Comparison of ENCODE assay signal across 11 mouse cellular contexts in genomic region chr11:34046767-34047541, GRCm38 (mm10). TPM values are rescaled to one million over a fixed set of nuclear protein-coding genes. Genes with fewer than 3 reads are reported as not detected.
DNase-seq lines count a peak whose midpoint lies in the region; ATAC-seq and TF ChIP-seq lines count a peak whose summit lies in the region.
"Had no signal": no experiment of that assay in that cellular context is flagged by ENCODE, and none has a peak within 500 bp of the region (broad histone marks: within the 10 kb centered on the region; RNA-seq: fewer than 3 reads in every experiment).

Lcp2 (plus strand) TSS chr11:34046920.

- no peak for ATAC-seq in intestine, embryonic 16.5 days
- no peak for ATAC-seq in intestine, embryonic 15.5 days
- ATAC-seq in activated CD4-positive, CD25-positive, alpha-beta regulatory T cell, adult 4 months = peak; percentile 64
- no peak for ATAC-seq in liver, embryonic 15.5 days (ENCODE audit: insufficient read depth)
- ATAC-seq in stomach, postnatal 0 days (ENCODE audit: low FRiP score, low TSS enrichment) = no peak
- ATAC-seq in kidney, embryonic 16.5 days (ENCODE audit: low FRiP score, low TSS enrichment) = no peak

- H3K4me1 ChIP-seq in intestine, embryonic 16.5 days (ENCODE audit: control insufficient read depth, insufficient read depth, low read length) = no peaks in the 10 kb centered on the region
- H3K4me1 ChIP-seq in intestine, embryonic 15.5 days (replicated peaks) = no peaks in the 10 kb centered on the region
- H3K4me1 ChIP-seq in liver, embryonic 15.5 days (replicated peaks) = no peaks in the 10 kb centered on the region
- H3K4me1 ChIP-seq in stomach, postnatal 0 days (replicated peaks; ENCODE audit: control insufficient read depth, insufficient read depth) = no peaks in the 10 kb centered on the region
- H3K4me1 ChIP-seq in kidney, embryonic 16.5 days (ENCODE audit: insufficient read depth, low read length) = no peaks in the 10 kb centered on the region
- H3K4me1 ChIP-seq: hindbrain, embryonic 15.5 days had no signal

- no peak within 1 kb of the TSS for H3K4me2 ChIP-seq in intestine, embryonic 16.5 days (ENCODE audit: low read depth, low read length)
- no peak within 1 kb of the TSS for H3K4me2 ChIP-seq in intestine, embryonic 15.5 days (replicated peaks)
- peak within 1 kb of the TSS; percentile 13; the same call in 1 of the 2 replicates for H3K4me2 ChIP-seq in liver, embryonic 15.5 days
- H3K4me2 ChIP-seq in stomach, postnatal 0 days (replicated peaks; ENCODE audit: low read depth) = no peak within 1 kb of the TSS
- H3K4me2 ChIP-seq in kidney, embryonic 16.5 days (replicated peaks; ENCODE audit: low read depth, low read length) = no peak within 1 kb of the TSS
- H3K4me2 ChIP-seq: hindbrain, embryonic 15.5 days had no signal

- H3K27ac ChIP-seq in intestine, embryonic 16.5 days (ENCODE audit: low read length) = no peak within 1 kb of the TSS; the same call in 1 of the 2 replicates
- no peak within 1 kb of the TSS for H3K27ac ChIP-seq in intestine, embryonic 15.5 days
- peak within 1 kb of the TSS; percentile 24; the same call in 1 of the 2 replicates for H3K27ac ChIP-seq in liver, embryonic 15.5 days (replicated peaks)
- 0 out of 2 replicates have a peak within 1 kb of the TSS, but pooled peaks have one; percentile 13 for H3K27ac ChIP-seq in stomach, postnatal 0 days (replicated peaks)
- H3K27ac ChIP-seq in kidney, embryonic 16.5 days (ENCODE audit: low read length) = no peak within 1 kb of the TSS
- H3K27ac ChIP-seq: hindbrain, embryonic 15.5 days had no signal

- 83% methylated on average over 6 of the region's 6 CpGs for WGBS in intestine, embryonic 16.5 days
- WGBS in intestine, embryonic 15.5 days = 72% methylated on average over 6 of the region's 6 CpGs
- 26% methylated on average over 6 of the region's 6 CpGs for WGBS in liver, embryonic 15.5 days (ENCODE audit: insufficient replicate concordance)
- WGBS in stomach, postnatal 0 days = 73% methylated on average over 6 of the region's 6 CpGs
- 83% methylated on average over 6 of the region's 6 CpGs for WGBS in kidney, embryonic 16.5 days

- no peaks in the 10 kb centered on the region for H3K36me3 ChIP-seq in intestine, embryonic 16.5 days (ENCODE audit: control insufficient read depth, insufficient read depth, low read length)
- no peaks in the 10 kb centered on the region for H3K36me3 ChIP-seq in intestine, embryonic 15.5 days
- no peaks in the 10 kb centered on the region for H3K36me3 ChIP-seq in liver, embryonic 15.5 days (replicated peaks)
- H3K36me3 ChIP-seq in stomach, postnatal 0 days (ENCODE audit: control insufficient read depth, insufficient read depth, low read length) = no peaks in the 10 kb centered on the region
- no peaks in the 10 kb centered on the region for H3K36me3 ChIP-seq in kidney, embryonic 16.5 days (ENCODE audit: insufficient read depth, low read length)
- H3K36me3 ChIP-seq: hindbrain, embryonic 15.5 days had no signal

- peak within 1 kb of the TSS; percentile 18; the same call in 1 of the 2 replicates for H3K4me3 ChIP-seq in intestine, embryonic 16.5 days (ENCODE audit: low read length)
- H3K4me3 ChIP-seq in intestine, embryonic 15.5 days (replicated peaks) = no peak within 1 kb of the TSS
- peak within 1 kb of the TSS; percentile 28 for H3K4me3 ChIP-seq in liver, embryonic 15.5 days (replicated peaks)
- H3K4me3 ChIP-seq in stomach, postnatal 0 days (ENCODE audit: low read depth, low read length) = no peak within 1 kb of the TSS
- no peak within 1 kb of the TSS for H3K4me3 ChIP-seq in kidney, embryonic 16.5 days (ENCODE audit: low read length)
- H3K4me3 ChIP-seq: hindbrain, embryonic 15.5 days had no signal

- no peak for TF ChIP-seq EP300 in stomach, postnatal 0 days (optimal IDR thresholded peaks at IDR 0.05)

- no peak for TF ChIP-seq CTCF in stomach, postnatal 0 days (IDR thresholded peaks at IDR 0.05; ENCODE audit: low read depth)

- H3K9ac ChIP-seq in intestine, embryonic 16.5 days (ENCODE audit: low read depth, low read length) = no peak within 1 kb of the TSS
- no peak within 1 kb of the TSS for H3K9ac ChIP-seq in intestine, embryonic 15.5 days
- H3K9ac ChIP-seq in liver, embryonic 15.5 days = no peak within 1 kb of the TSS
- no peak within 1 kb of the TSS for H3K9ac ChIP-seq in stomach, postnatal 0 days (ENCODE audit: low read length)
- no peak within 1 kb of the TSS for H3K9ac ChIP-seq in kidney, embryonic 16.5 days (replicated peaks; ENCODE audit: low read length)
- H3K9ac ChIP-seq: hindbrain, embryonic 15.5 days had no signal

- H3K27me3 ChIP-seq in intestine, embryonic 16.5 days (replicated peaks; ENCODE audit: control insufficient read depth, insufficient read depth, low read length) = no peaks in the 10 kb centered on the region
- no peaks in the 10 kb centered on the region for H3K27me3 ChIP-seq in intestine, embryonic 15.5 days (replicated peaks)
- H3K27me3 ChIP-seq in liver, embryonic 15.5 days = no peaks in the 10 kb centered on the region
- H3K27me3 ChIP-seq in stomach, postnatal 0 days (ENCODE audit: control insufficient read depth, insufficient read depth, low read length) = no peaks in the 10 kb centered on the region
- no peaks in the 10 kb centered on the region for H3K27me3 ChIP-seq in kidney, embryonic 16.5 days (ENCODE audit: insufficient read depth, low read length)
- H3K27me3 ChIP-seq: hindbrain, embryonic 15.5 days had no signal

- no peaks in the 10 kb centered on the region for H3K9me3 ChIP-seq in intestine, embryonic 16.5 days (ENCODE audit: control insufficient read depth, low read length)
- H3K9me3 ChIP-seq in intestine, embryonic 15.5 days = no peaks in the 10 kb centered on the region
- no peaks in the 10 kb centered on the region for H3K9me3 ChIP-seq in liver, embryonic 15.5 days (replicated peaks)
- H3K9me3 ChIP-seq in stomach, postnatal 0 days (ENCODE audit: control insufficient read depth, low read length) = no peaks in the 10 kb centered on the region
- no peaks in the 10 kb centered on the region for H3K9me3 ChIP-seq in kidney, embryonic 16.5 days (ENCODE audit: low read length)
- H3K9me3 ChIP-seq: hindbrain, embryonic 15.5 days had no signal

- no peak for DNase-seq in stomach, postnatal 0 days (ENCODE audit: low spot score)
- no peak for DNase-seq in kidney, adult 8-10 months
- no peak for DNase-seq in urinary bladder, postnatal 14 days (ENCODE audit: low spot score)
- DNase-seq: adrenal gland, postnatal 14 days; right cerebral cortex, postnatal 25 days had no signal

RNA-seq across cellular contexts. Expression of gene Lcp2, which starts in this region (rescaled TPM):
- polyA plus RNA-seq in intestine, embryonic 16.5 days (2015; fragmentation: Nextera tagmentation; extraction: Ambion mirVana) = 3.1 and 4.1 TPM in 2 replicates
- polyA plus RNA-seq in intestine, embryonic 15.5 days (2015; fragmentation: Nextera tagmentation; extraction: Ambion mirVana) = 3.6 and 3.7 TPM in 2 replicates
- polyA plus RNA-seq in activated CD4-positive, CD25-positive, alpha-beta regulatory T cell, adult 4 months (2017; shearing (Covaris generic)) = 100 to 1,000 TPM; 461 to 468 TPM
- polyA plus RNA-seq in liver, embryonic 15.5 days (2015; fragmentation: Nextera tagmentation; extraction: Ambion mirVana) = 8.1 and 10.0 TPM in 2 replicates
- 1.2 and 1.5 TPM in 2 replicates for polyA plus RNA-seq in stomach, postnatal 0 days (2015; fragmentation: Nextera tagmentation; extraction: Ambion mirVana)
- 2.5 TPM in 2 replicates for polyA plus RNA-seq in kidney, embryonic 16.5 days (2015; fragmentation: Nextera tagmentation; extraction: Ambion mirVana)

Comparison
In these comparisons a context has a peak if more than half of its experiments do, and no peak if none do; other contexts are left out.
1. RNA of gene Lcp2 (polyA plus RNA-seq): 461 to 468 TPM in activated CD4-positive, CD25-positive, alpha-beta regulatory T cell, adult 4 months; 8.1 to 10.0 TPM in liver, embryonic 15.5 days, 3.1 to 4.1 TPM in intestine, embryonic 16.5 days, 3.6 to 3.7 TPM in intestine, embryonic 15.5 days, 2.5 TPM in kidney, embryonic 16.5 days and 1.2 to 1.5 TPM in stomach, postnatal 0 days; every median in the first group is over 10 times any median in the second.
2. H3K4me3 ChIP-seq: peak in intestine, embryonic 16.5 days (single experiment) and liver, embryonic 15.5 days (single experiment); none in intestine, embryonic 15.5 days (single experiment), stomach, postnatal 0 days (single experiment) and kidney, embryonic 16.5 days (single experiment).
3. H3K27ac ChIP-seq: peak in liver, embryonic 15.5 days (single experiment) and stomach, postnatal 0 days (single experiment); none in intestine, embryonic 16.5 days (single experiment), intestine, embryonic 15.5 days (single experiment) and kidney, embryonic 16.5 days (single experiment).